Mouse (Mus musculus) thymus, postnatal 0 days (tissue): ENCODE results near the gene Mxra7. TPM values are rescaled to one million over a fixed set of nuclear protein-coding genes. Genes with fewer than 3 reads are reported as not detected.
"Not testable (repeated sequence)": the region's sequence is repeated elsewhere in the genome, so short reads cannot be mapped to it uniquely, and the experiment has no call there.

Experiments used
- DNase-seq: peaks from one replicate; pipeline ENCODE4 v3.0.0-alpha.2; 2015; ENCODE audit warnings: low spot score
- polyA plus RNA-seq: library from polyadenylated mRNA; unstranded; fragments of >200 nt; fragmentation: Nextera tagmentation; extraction: Ambion mirVana; gene quantifications from 2 replicates; pipeline ENCODE4 v1.2.1, GENCODE M21; 2015

The Mxra7 gene
- polyA plus RNA-seq, 1 experiment from 2014 or later: 5.0 TPM

DNA sequence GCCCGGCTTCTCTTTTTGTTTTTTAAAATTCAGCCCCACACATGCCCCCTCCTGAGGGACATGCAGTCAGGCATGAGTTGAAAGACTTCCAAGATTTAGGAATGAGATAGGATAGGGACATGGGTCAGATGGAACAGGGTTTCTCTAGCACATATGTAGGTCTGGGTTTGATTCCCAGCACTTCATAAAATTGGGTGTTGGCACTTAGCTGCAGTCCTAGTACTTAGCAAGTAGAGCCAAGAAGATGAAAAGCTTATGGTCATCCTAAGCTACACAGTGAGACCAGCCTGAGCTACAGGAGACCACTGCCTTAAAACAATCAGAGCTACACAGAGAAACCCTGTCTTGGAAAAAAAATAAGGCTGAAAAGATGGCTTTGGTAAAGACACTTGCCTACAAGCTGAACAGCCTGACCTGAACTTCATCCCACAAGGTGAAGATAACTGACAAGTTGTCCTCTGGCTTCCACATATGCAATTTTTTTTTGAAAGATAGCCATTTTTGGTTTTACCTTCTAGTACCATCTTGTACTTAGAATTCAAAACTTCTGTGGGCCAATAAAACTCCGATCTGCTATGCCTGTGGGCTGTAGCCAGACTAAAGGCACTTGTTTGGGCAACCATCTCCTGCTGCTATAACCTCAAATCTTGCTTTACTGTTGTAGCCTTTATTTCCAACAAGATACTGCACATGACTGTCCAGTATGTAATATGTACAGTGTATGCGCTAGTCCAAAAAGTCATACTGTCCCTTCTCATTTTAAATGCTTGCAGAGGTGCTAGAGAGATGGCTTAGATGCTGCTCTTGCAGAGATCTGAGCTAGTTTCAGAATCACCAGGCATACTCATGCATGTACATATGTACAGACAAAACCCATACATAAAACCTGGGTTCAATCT is 19.6 kb upstream of the Mxra7 start:
- DNase-seq: no peak

GRCm38 (mm10) chr11:116846593-116847181 is 18.8 kb upstream of the Mxra7 start:
- no peak for DNase-seq

DNA sequence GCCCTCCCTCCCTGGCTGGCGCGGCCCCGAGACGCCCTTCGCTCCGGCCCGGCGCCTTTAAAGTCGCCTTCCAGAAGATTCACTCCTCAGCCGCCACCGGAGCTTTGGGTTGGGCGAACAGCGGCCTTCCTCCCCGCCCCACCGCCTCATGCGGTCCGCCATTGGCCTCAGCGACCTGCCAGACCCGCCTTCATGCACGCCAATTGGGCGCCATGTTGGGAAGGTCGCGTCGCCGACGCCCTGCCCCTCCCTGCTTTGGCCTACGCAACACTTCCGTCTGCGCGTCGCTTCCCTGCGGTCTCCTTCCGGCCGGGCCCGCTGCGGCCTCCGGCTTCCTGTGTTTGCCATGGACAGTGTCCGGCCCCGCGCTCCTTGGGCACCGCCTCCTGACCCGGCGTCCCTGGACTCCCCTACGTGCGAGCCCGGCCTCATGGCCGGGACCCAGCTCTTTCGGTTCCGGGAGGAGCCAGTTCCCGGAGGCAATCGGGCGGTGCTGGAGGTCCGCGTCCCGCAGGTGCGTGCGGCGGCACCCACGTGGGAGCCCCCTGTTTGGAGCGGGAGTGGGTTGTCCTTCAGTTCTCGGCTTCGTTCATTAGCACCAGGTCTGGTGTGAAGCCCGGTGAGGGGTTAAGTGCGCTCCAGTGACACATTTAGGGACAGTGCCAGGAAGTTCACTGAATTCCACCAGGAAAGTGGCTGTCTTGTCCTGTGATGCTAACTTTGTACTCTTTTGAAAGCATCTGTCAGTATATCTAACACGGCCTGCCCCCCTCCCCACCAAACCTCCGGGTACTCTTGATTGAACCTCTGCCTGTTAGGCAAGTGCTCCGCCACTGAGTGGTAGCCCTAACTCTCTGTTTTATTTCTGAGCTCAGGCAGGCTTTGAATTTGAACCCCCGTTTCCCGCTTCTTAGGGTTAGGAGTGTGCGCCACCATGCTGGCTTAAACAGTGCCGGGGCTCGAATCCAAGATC is 15.7 kb upstream of the Mxra7 start, which contains the start of the genes Mettl23 and Jmjd6:
TSS of gene Mettl23 (plus strand) at position 18 of the 973 bp plus-strand sequence.
TSS of gene Jmjd6 (minus strand) at position 189 of the 973 bp plus-strand sequence.
- peak; percentile 97 for DNase-seq

GRCm38 (mm10) chr11:116842531-116843260 is 14.8 kb upstream of the Mxra7 start:
- peak; percentile 81 for DNase-seq

DNA sequence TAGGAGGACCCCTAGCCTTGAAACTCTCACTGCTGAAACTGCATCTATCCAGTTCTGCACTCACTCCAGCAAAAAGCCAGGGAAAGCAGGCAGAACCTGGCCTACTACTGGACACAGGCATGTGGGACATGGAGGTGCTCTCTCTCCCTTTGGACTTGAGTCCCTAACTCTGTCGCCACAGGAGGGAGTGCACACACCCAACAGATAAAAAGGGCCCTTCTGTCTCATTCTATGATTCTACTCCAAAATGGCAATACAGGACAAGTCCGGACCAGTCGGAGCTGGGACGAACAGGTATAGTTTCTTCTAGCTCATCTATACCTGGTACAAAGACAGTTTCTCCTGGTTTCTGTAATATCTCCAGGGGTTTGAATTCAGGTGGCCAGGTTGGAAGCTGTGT is 12.9 kb upstream of the Mxra7 start:
- no peak for DNase-seq

DNA sequence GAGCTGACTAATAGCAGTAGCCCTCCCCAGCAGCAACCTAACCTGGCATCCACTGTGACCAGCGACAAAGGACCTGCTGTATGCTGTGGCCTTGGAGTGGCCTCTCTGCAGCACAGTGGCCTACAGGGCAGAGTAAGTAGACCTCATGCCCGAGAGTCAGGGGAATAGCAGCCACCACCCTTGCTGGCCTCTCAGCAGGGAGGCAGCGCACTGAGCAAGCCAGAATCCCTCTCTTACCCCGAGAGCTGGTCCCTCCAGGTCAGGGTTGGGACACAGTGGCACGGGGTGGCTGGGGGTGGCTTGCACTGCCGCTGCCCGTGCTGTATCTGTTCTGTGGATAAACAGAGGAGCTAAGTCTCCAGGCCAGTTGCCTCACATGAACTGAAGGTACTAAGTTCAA is 11.8 kb upstream of the Mxra7 start:
- DNase-seq: no peak

- DNase-seq: no peak
Observed at GRCm38 (mm10) chr11:116838936-116839335, 11.1 kb upstream of the Mxra7 start.

- DNase-seq: no peak
Observed at GRCm38 (mm10) chr11:116837441-116837840, 9.6 kb upstream of the Mxra7 start.

DNA sequence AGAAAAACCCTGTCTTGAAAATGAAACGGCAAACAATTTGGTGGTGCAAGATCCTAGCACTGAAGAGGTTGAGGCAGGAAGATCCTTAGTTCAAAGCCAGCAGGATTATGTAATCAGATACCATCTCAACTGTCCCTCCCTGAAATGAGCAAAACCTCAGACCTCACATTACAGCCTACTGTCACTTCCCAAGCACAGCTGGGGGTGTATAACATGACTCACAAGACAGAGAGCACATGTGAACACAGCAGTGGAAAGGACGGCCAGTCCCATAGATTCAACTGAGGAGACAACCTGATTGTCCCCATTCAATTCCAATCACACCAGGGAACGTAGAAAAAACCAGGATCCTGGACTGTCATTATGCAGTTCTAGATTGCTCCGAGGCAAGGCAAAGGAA is 8.4 kb upstream of the Mxra7 start:
- no peak for DNase-seq

- DNase-seq: no peak
Observed at GRCm38 (mm10) chr11:116834954-116835353, 7.1 kb upstream of the Mxra7 start.

GRCm38 (mm10) chr11:116832172-116832685 is 4.4 kb upstream of the Mxra7 start:
- DNase-seq: peak; percentile 49

GRCm38 (mm10) chr11:116826550-116827504 is 1.0 kb downstream of the Mxra7 start:
- no peak for DNase-seq

- no peak for DNase-seq
Observed at GRCm38 (mm10) chr11:116825230-116825629, 2.6 kb downstream of the Mxra7 start.

DNA sequence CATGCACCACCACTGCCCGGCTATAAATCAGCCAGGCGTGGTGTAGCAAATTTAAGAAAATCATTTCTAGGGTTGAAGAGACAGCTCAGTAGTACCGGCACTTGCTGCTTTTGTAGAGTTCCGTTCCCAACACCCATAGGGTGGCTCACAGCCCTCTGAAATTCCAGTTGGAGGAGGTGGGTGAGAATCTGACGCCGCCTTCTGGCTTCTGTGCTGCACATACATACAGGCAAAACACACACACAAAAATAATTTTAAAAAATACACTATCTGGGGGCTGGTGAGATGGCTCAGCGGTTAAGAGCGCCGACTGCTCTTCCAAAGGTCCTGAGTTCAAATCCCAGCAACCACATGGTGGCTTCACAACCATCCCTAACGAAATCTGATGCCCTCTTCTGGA is 4.0 kb downstream of the Mxra7 start:
- DNase-seq: not testable (repeated sequence)

- no peak for DNase-seq
Observed at GRCm38 (mm10) chr11:116823255-116823654, 4.6 kb downstream of the Mxra7 start.

GRCm38 (mm10) chr11:116822626-116823025 is 5.2 kb downstream of the Mxra7 start:
- DNase-seq: no peak

GRCm38 (mm10) chr11:116822215-116822614 is 5.6 kb downstream of the Mxra7 start:
- DNase-seq: no peak

GRCm38 (mm10) chr11:116821057-116821940 is 6.5 kb downstream of the Mxra7 start:
- no peak for DNase-seq
